Mouse (Mus musculus): Measurements from ENCODE around the gene Ankrd22. TPM values are rescaled to one million over a fixed set of nuclear protein-coding genes. Genes with fewer than 3 reads are reported as not detected.

The Ankrd22 gene
- polyA plus RNA-seq, 1 experiment = not detected

DNA sequence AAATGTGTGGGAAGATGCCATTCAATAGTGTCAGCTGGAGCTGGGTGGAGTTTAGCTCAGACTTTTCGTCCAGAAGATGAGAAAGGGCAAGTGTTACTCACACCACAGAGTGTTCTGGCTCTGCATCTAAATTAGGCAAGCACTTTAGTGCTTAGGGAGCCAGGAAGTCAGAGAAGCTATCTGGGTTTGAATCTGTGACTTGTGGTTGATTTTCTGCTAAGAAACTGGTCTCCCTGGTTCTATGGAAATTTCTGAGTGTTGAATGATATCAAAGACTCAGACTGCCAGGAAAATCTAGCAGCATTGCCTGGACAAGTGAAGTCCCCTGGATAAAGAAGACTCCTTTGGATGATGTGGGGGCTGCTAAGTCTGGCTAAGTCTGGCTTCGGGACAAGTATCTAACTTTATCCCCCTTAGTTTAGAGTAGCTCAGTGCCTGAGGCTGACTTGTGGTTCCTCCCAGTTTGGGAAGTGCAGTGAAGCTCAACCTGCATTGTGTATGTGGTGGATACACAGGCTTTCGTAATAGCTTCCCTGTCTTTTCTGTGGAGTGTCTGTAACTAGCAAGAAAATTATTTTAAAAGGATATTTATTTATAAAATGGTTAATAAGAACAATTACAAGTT lies 45.6 kb downstream of the Ankrd22 start:
- Histone ChIP-seq H3K4me3 (ENCODE audit: insufficient read depth, low read depth, low read length) (no peak overlapping the region), H3K27me3 (replicated peaks; ENCODE audit: control insufficient read depth, insufficient read depth, low read length) (no peaks in the 10 kb centered on the region), H3K27ac (ENCODE audit: insufficient read depth, low read depth, low read length) (no peak overlapping the region), H3K4me1 (ENCODE audit: control insufficient read depth, insufficient read depth, low read length) (no peaks in the 10 kb centered on the region), H3K36me3 (ENCODE audit: control insufficient read depth, insufficient read depth, low read length) (no peaks in the 10 kb centered on the region)
- TF ChIP-seq POLR2A (IDR thresholded peaks at IDR 0.05; ENCODE audit: low read depth, low read length) (no peak), CTCF (conservative IDR thresholded peaks at IDR 0.05; ENCODE audit: insufficient read depth, insufficient read length, low read depth, low read length) (no peak)
- 49% methylated on average over 3 of the region's 3 CpGs for WGBS
- no peak for DNase-seq

- Histone ChIP-seq H3K36me3 (ENCODE audit: control insufficient read depth, insufficient read depth, low read length) (no peaks in the 10 kb centered on the region), H3K4me1 (ENCODE audit: control insufficient read depth, insufficient read depth, low read length) (no peaks in the 10 kb centered on the region), H3K4me3 (ENCODE audit: insufficient read depth, low read depth, low read length) (no peak overlapping the region), H3K27ac (ENCODE audit: insufficient read depth, low read depth, low read length) (no peak overlapping the region), H3K27me3 (replicated peaks; ENCODE audit: control insufficient read depth, insufficient read depth, low read length) (no peaks in the 10 kb centered on the region)
- TF ChIP-seq CTCF (conservative IDR thresholded peaks at IDR 0.05; ENCODE audit: insufficient read depth, insufficient read length, low read depth, low read length) (no peak), POLR2A (IDR thresholded peaks at IDR 0.05; ENCODE audit: low read depth, low read length) (no peak)
- no peak for DNase-seq
- 56% methylated on average over 4 of the region's 4 CpGs for WGBS
Measured at GRCm38 (mm10) chr19:34119653-34120052, 46.2 kb downstream of the Ankrd22 start.

- Histone ChIP-seq H3K27me3 (replicated peaks; ENCODE audit: control insufficient read depth, insufficient read depth, low read length) (no peaks in the 10 kb centered on the region), H3K4me3 (ENCODE audit: insufficient read depth, low read depth, low read length) (no peak overlapping the region), H3K36me3 (ENCODE audit: control insufficient read depth, insufficient read depth, low read length) (no peaks in the 10 kb centered on the region), H3K4me1 (ENCODE audit: control insufficient read depth, insufficient read depth, low read length) (no peaks in the 10 kb centered on the region), H3K27ac (ENCODE audit: insufficient read depth, low read depth, low read length) (no peak overlapping the region)
- WGBS = 70% methylated on average over 1 of the region's 1 CpGs
- TF ChIP-seq CTCF (conservative IDR thresholded peaks at IDR 0.05; ENCODE audit: insufficient read depth, insufficient read length, low read depth, low read length) (no peak), POLR2A (IDR thresholded peaks at IDR 0.05; ENCODE audit: low read depth, low read length) (no peak)
- no peak for DNase-seq
Measured at GRCm38 (mm10) chr19:34119102-34119501, 46.8 kb downstream of the Ankrd22 start.

DNA sequence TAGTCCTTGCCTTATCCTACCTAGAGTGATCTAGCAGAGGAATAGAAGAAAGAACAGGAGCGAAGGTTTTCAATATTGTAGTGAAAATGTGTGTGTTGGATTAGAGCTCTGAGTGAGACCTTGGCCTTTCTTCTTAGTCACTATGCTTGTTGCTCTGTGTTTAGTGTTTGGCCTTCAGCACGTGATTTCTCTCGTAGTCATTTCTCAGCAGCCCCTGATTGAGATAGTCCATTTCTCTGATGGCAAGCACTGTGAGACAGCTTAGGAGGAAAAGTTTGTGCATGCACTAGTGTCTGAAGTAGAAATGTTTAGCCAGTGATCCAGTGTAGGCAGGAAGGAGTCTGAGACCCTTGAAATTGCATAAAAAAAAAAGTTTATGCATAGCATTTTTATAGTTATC lies 61.0 kb downstream of the Ankrd22 start:
- Histone ChIP-seq H3K27ac (ENCODE audit: insufficient read depth, low read depth, low read length) (no peak overlapping the region), H3K4me1 (ENCODE audit: control insufficient read depth, insufficient read depth, low read length) (peaks cover 4% of the 10 kb centered on the region; the same call in 1 of the 2 replicates), H3K27me3 (replicated peaks; ENCODE audit: control insufficient read depth, insufficient read depth, low read length) (no peaks in the 10 kb centered on the region), H3K36me3 (ENCODE audit: control insufficient read depth, insufficient read depth, low read length) (no peaks in the 10 kb centered on the region), H3K4me3 (ENCODE audit: insufficient read depth, low read depth, low read length) (no peak overlapping the region)
- 93% methylated on average over 3 of the region's 3 CpGs for WGBS
- TF ChIP-seq POLR2A (IDR thresholded peaks at IDR 0.05; ENCODE audit: low read depth, low read length) (no peak), CTCF (conservative IDR thresholded peaks at IDR 0.05; ENCODE audit: insufficient read depth, insufficient read length, low read depth, low read length) (no peak)
- no peak for DNase-seq

DNA sequence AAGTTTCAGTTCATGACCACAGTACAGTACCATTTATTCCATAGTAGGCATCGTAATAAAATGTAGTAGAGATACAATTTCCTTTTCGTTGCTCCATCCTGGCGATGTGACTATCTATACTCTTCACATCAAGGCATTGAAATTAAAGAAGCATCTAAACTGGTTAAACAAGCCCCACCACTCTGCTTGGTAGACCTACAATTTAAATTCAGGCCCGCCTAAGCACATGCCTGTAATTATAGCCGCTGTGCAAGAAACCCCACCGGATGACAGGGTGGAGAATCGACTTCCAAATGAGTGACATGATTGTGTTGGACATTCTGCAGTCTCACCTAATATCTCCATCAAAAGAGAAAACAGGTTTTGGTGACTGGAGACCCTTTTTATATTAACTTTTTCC lies 64.0 kb downstream of the Ankrd22 start:
- Histone ChIP-seq H3K27me3 (replicated peaks; ENCODE audit: control insufficient read depth, insufficient read depth, low read length) (no peaks in the 10 kb centered on the region), H3K36me3 (ENCODE audit: control insufficient read depth, insufficient read depth, low read length) (no peaks in the 10 kb centered on the region), H3K4me1 (ENCODE audit: control insufficient read depth, insufficient read depth, low read length) (peaks cover 5% of the 10 kb centered on the region; the same call in 1 of the 2 replicates), H3K27ac (ENCODE audit: insufficient read depth, low read depth, low read length) (no peak overlapping the region), H3K4me3 (ENCODE audit: insufficient read depth, low read depth, low read length) (no peak overlapping the region)
- TF ChIP-seq POLR2A (IDR thresholded peaks at IDR 0.05; ENCODE audit: low read depth, low read length) = no peak
- no peak for TF ChIP-seq CTCF (conservative IDR thresholded peaks at IDR 0.05; ENCODE audit: insufficient read depth, insufficient read length, low read depth, low read length)
- no peak for DNase-seq
- WGBS = 89% methylated on average over 7 of the region's 7 CpGs

- 78% methylated on average over 4 of the region's 4 CpGs for WGBS
- H3K4me1 ChIP-seq (ENCODE audit: control insufficient read depth, insufficient read depth, low read length) = peaks cover 5% of the 10 kb centered on the region; the same call in 1 of the 2 replicates
- no peak within 1 kb of the TSS for H3K27ac ChIP-seq (ENCODE audit: insufficient read depth, low read depth, low read length)
- no peak for DNase-seq
- no peaks in the 10 kb centered on the region for H3K36me3 ChIP-seq (ENCODE audit: control insufficient read depth, insufficient read depth, low read length)
- no peak for TF ChIP-seq CTCF (conservative IDR thresholded peaks at IDR 0.05; ENCODE audit: insufficient read depth, insufficient read length, low read depth, low read length)
- TF ChIP-seq POLR2A (IDR thresholded peaks at IDR 0.05; ENCODE audit: low read depth, low read length) = no peak
- no peak within 1 kb of the TSS for H3K4me3 ChIP-seq (ENCODE audit: insufficient read depth, low read depth, low read length)
- no peaks in the 10 kb centered on the region for H3K27me3 ChIP-seq (replicated peaks; ENCODE audit: control insufficient read depth, insufficient read depth, low read length)
Measured at GRCm38 (mm10) chr19:34100633-34101032, 65.2 kb downstream of the Ankrd22 start, which contains the start of gene Lipm. Gene Lipm (plus strand): TSS chr19:34100933.

- Histone ChIP-seq H3K27me3 (replicated peaks; ENCODE audit: control insufficient read depth, insufficient read depth, low read length) (no peaks in the 10 kb centered on the region), H3K27ac (ENCODE audit: insufficient read depth, low read depth, low read length) (no peak overlapping the region), H3K4me1 (ENCODE audit: control insufficient read depth, insufficient read depth, low read length) (peaks cover 5% of the 10 kb centered on the region; the same call in 1 of the 2 replicates), H3K4me3 (ENCODE audit: insufficient read depth, low read depth, low read length) (no peak overlapping the region), H3K36me3 (ENCODE audit: control insufficient read depth, insufficient read depth, low read length) (no peaks in the 10 kb centered on the region)
- TF ChIP-seq POLR2A (IDR thresholded peaks at IDR 0.05; ENCODE audit: low read depth, low read length) (no peak), CTCF (conservative IDR thresholded peaks at IDR 0.05; ENCODE audit: insufficient read depth, insufficient read length, low read depth, low read length) (no peak)
- DNase-seq = no peak
- 57% methylated on average over 1 of the region's 1 CpGs for WGBS
Measured at GRCm38 (mm10) chr19:34096228-34096627, 69.6 kb downstream of the Ankrd22 start.
